Mouse (Mus musculus): ENCODE measurements around the gene Sult6b2. TPM values are rescaled to one million over a fixed set of nuclear protein-coding genes. Genes with fewer than 3 reads are reported as not detected.

The Sult6b2 gene
- total and polyA plus RNA-seq, 3 experiments, result not detected

GRCm38 (mm10) chr6:142779045-142779811 lies 25.1 kb downstream of the Sult6b2 start:
- DNase-seq, result no peak

GRCm38 (mm10) chr6:142776935-142777334 lies 27.4 kb downstream of the Sult6b2 start:
- DNase-seq, result no peak

GRCm38 (mm10) chr6:142773566-142773965 lies 30.7 kb downstream of the Sult6b2 start:
- DNase-seq, result no peak

- DNase-seq, result no peak
Observed at GRCm38 (mm10) chr6:142771643-142772042, 32.7 kb downstream of the Sult6b2 start.

GRCm38 (mm10) chr6:142769896-142770295 lies 34.4 kb downstream of the Sult6b2 start:
- no peak for DNase-seq

GRCm38 (mm10) chr6:142767305-142767704 lies 37.0 kb downstream of the Sult6b2 start:
- no peak for DNase-seq

- no peak for DNase-seq
Observed at GRCm38 (mm10) chr6:142764933-142765332, 39.4 kb downstream of the Sult6b2 start.

GRCm38 (mm10) chr6:142759633-142760032 lies 44.7 kb downstream of the Sult6b2 start:
- DNase-seq, result no peak

GRCm38 (mm10) chr6:142758562-142758961 lies 45.7 kb downstream of the Sult6b2 start:
- no peak for DNase-seq

- no peak for DNase-seq
Observed at GRCm38 (mm10) chr6:142757976-142758375, 46.3 kb downstream of the Sult6b2 start.

GRCm38 (mm10) chr6:142757334-142757965 lies 46.9 kb downstream of the Sult6b2 start:
- no peak for DNase-seq

- peak; percentile 90 for DNase-seq
Observed at GRCm38 (mm10) chr6:142756507-142757333, 47.6 kb downstream of the Sult6b2 start, which contains the start of gene Cmas. Gene Cmas (plus strand): TSS chr6:142756686.

- DNase-seq, result no peak
Observed at GRCm38 (mm10) chr6:142752331-142753246, 51.7 kb downstream of the Sult6b2 start.

GRCm38 (mm10) chr6:142751365-142751764 lies 52.9 kb downstream of the Sult6b2 start:
- DNase-seq, result no peak

- DNase-seq, result peak; percentile 43
Observed at GRCm38 (mm10) chr6:142748057-142748708, 56.1 kb downstream of the Sult6b2 start.

- no peak for DNase-seq
Observed at GRCm38 (mm10) chr6:142747165-142747564, 57.1 kb downstream of the Sult6b2 start.

GRCm38 (mm10) chr6:142746765-142747164 lies 57.5 kb downstream of the Sult6b2 start:
- no peak for DNase-seq

- no peak for DNase-seq
Observed at GRCm38 (mm10) chr6:142745484-142745883, 58.8 kb downstream of the Sult6b2 start.

- no peak for DNase-seq
Observed at GRCm38 (mm10) chr6:142743193-142743592, 61.1 kb downstream of the Sult6b2 start.

- no peak for DNase-seq
Observed at GRCm38 (mm10) chr6:142741763-142742162, 62.5 kb downstream of the Sult6b2 start.

GRCm38 (mm10) chr6:142738637-142739036 lies 65.7 kb downstream of the Sult6b2 start:
- DNase-seq, result no peak
